Mouse (Mus musculus): ENCODE results near the gene Phrf1. TPM values are rescaled to one million over a fixed set of nuclear protein-coding genes. Genes with fewer than 3 reads are reported as not detected.

Gene Phrf1
- total RNA-seq, 2 experiments from 2014 or later = 70.5 to 77.2 TPM

- no peak for TF ChIP-seq CTCF (IDR thresholded peaks at IDR 0.05)
- Histone ChIP-seq H3K27ac (no peak within 1 kb of the TSS), H3K4me3 (peak within 1 kb of the TSS; percentile 58)
- intact Hi-C loops (cut with DNase I) = no loop called here
- peak; percentile 68 to 82 for DNase-seq (ENCODE audit: extremely low spot score in 1 of 2, low spot score in 2 of 2)
These were observed 13.3 kb upstream of the Phrf1 start, which contains the start of gene Rassf7 for GRCm38 (mm10) chr7:141215101-141215879. Gene Rassf7, plus strand, starts transcription at chr7:141215860.

GRCm38 (mm10) chr7:141215880-141216733 is 12.5 kb upstream of the Phrf1 start:
- no peak for TF ChIP-seq CTCF (IDR thresholded peaks at IDR 0.05)
- no peak overlapping the region for H3K27ac ChIP-seq
- H3K4me3 ChIP-seq = peak overlapping the region; percentile 58
- DNase-seq (ENCODE audit: extremely low spot score in 1 of 2, low spot score in 2 of 2) = no peak
- intact Hi-C loops (cut with DNase I) = no loop called here

GRCm38 (mm10) chr7:141216894-141217293 is 11.7 kb upstream of the Phrf1 start:
- intact Hi-C loops (cut with DNase I) = no loop called here
- no peak overlapping the region for H3K4me3 ChIP-seq
- no peak overlapping the region for H3K27ac ChIP-seq
- no peak for TF ChIP-seq CTCF (IDR thresholded peaks at IDR 0.05)
- no peak for DNase-seq (ENCODE audit: extremely low spot score in 1 of 2, low spot score in 2 of 2)

- no peak for TF ChIP-seq CTCF (IDR thresholded peaks at IDR 0.05)
- Histone ChIP-seq H3K4me3 (no peak overlapping the region), H3K27ac (no peak overlapping the region)
- no peak for DNase-seq (ENCODE audit: extremely low spot score in 1 of 2, low spot score in 2 of 2)
- intact Hi-C loops (cut with DNase I) = no loop called here
These were observed 11.1 kb upstream of the Phrf1 start for GRCm38 (mm10) chr7:141217343-141218013.

DNA sequence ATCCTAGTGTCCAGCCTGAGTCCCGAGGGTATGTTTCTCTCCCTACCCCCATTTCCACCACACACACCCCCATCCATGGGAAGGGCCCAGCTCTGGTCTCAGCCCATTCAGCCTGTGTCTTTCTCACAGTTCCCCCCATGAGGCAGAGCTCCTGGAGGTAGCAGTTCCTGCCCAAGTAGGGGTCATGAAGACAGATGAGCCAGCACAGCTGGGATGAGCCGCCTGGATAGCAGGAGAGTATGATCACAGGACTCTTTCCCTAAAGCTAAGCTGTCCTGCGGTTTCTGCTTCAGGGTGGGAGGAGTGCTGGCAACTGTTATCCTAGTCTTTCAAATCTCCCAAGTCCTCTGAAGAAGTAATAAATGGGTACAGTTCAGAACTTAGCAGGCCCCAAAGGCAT is 10.4 kb upstream of the Phrf1 start:
- DNase-seq (ENCODE audit: extremely low spot score in 1 of 2, low spot score in 2 of 2) = no peak
- TF ChIP-seq CTCF (IDR thresholded peaks at IDR 0.05) = no peak
- intact Hi-C loops (cut with DNase I) = no loop called here
- Histone ChIP-seq H3K27ac (no peak overlapping the region), H3K4me3 (no peak overlapping the region)

- TF ChIP-seq CTCF (IDR thresholded peaks at IDR 0.05) = no peak
- no peak overlapping the region for H3K27ac ChIP-seq
- intact Hi-C loops (cut with DNase I) = no loop called here
These were observed 9.9 kb upstream of the Phrf1 start for GRCm38 (mm10) chr7:141218557-141219133.

GRCm38 (mm10) chr7:141219558-141220099 is 9.0 kb upstream of the Phrf1 start:
- Histone ChIP-seq H3K4me3 (no peak overlapping the region), H3K27ac (no peak overlapping the region)
- no peak for DNase-seq (ENCODE audit: extremely low spot score in 1 of 2, low spot score in 2 of 2)
- intact Hi-C loops (cut with DNase I) = loop anchor here (2.0 to 5.0 kb wide), 2 partner anchors 25 to 47 kb away; partner anchors contain the start of genes Hras, Lrrc56 and Rnh1
- no peak for TF ChIP-seq CTCF (IDR thresholded peaks at IDR 0.05)

More at GRCm38 (mm10) chr7:141218557-141219133, 9.9 kb upstream of the Phrf1 start:
- DNase-seq (ENCODE audit: extremely low spot score in 1 of 2, low spot score in 2 of 2) = no peak
- no peak overlapping the region for H3K4me3 ChIP-seq

- intact Hi-C loops (cut with DNase I) = loop anchor here (2.0 to 5.0 kb wide), 2 partner anchors 26 to 48 kb away; partner anchors contain the start of genes Hras, Lrrc56 and Rnh1
- no peak overlapping the region for H3K27ac ChIP-seq
- no peak overlapping the region for H3K4me3 ChIP-seq
- TF ChIP-seq CTCF (IDR thresholded peaks at IDR 0.05) = no peak
- DNase-seq (ENCODE audit: extremely low spot score in 1 of 2, low spot score in 2 of 2) = no peak
These were observed 8.2 kb upstream of the Phrf1 start for GRCm38 (mm10) chr7:141220377-141220776.

DNA sequence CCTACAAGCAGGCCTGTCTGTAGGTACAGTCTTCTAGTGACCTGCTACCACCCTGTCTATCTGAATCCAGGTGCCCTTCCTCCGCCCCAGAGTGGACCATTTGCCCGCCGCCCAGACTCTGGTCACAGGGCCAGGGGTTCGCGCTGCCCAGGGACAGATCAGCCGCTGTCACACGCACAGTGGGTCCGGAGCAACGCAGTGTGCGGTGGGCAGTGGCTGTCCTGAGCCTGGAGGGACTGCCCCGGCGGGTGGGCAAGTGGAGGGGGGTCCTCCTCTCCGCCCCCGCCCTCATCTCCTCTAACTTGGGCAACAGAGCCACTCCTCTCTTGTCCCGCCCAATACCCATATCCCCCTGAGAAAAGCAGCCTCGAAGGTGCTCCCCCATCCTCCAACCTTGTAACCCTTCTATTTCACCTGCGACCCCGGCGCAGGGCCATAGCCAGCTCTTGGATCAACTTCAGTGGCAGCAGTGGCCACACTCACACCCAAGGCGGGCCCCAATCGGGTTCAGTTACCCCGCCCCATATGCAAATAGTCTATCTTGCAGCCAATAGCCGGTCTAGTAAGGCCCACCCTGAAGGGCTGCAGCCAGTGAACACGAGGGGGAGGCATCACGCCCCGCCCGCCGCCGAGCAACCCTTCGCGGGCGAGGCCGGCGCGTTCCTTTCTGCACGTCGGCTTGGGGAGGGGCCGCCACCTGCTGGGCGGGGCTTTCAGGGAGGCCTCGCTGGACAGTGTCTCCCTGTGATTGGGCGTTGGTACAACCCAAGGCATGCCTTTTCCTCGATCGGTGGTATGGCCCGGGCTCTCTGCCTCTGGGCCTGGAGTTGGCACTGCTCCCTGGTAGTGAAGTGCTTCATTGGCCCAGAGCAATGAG is 7.1 kb upstream of the Phrf1 start:
- Histone ChIP-seq H3K27ac (peak overlapping the region; percentile 41; the same call in 1 of the 2 replicates), H3K4me3 (peak overlapping the region; percentile 36)
- intact Hi-C loops (cut with DNase I) = loop anchor here (2.0 to 5.0 kb wide), 2 partner anchors 27 to 49 kb away; partner anchors contain the start of genes Hras, Lrrc56 and Rnh1
- TF ChIP-seq CTCF (IDR thresholded peaks at IDR 0.05) = peak; percentile 20; the same call in 1 of the 2 replicates
- peak; percentile 90 to 91 for DNase-seq (ENCODE audit: extremely low spot score in 1 of 2, low spot score in 2 of 2)

GRCm38 (mm10) chr7:141222126-141222467 is 6.5 kb upstream of the Phrf1 start:
- peak overlapping the region; percentile 41; the same call in 1 of the 2 replicates for H3K27ac ChIP-seq
- no peak for DNase-seq (ENCODE audit: extremely low spot score in 1 of 2, low spot score in 2 of 2)
- TF ChIP-seq CTCF (IDR thresholded peaks at IDR 0.05) = no peak
- H3K4me3 ChIP-seq = peak overlapping the region; percentile 36
- intact Hi-C loops (cut with DNase I) = loop anchor here (5.0 kb wide), 1 partner anchor 50 kb away; the partner anchor contains the start of gene Rnh1

Measured in left cerebral cortex, adult 2 months (tissue).